In the genomic region with DNA sequence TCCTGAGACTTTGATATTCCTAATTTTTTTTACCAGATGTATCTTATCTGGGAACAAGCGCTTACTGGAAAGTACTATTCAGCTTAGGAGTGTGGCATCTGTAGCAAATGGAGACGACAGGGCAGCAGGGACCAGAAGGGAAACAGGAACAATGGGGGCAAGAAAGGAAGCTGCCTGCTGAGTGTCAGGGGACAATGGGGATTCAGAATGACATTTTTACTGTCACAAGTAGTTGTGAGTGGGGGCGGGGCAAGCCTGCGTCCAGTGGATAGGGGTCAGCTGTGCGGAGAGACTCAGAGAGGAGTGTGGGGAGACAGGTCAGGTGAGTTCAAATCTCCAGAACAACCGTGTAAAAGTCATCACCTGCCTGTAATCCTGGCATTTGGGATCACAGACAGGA, we compare ENCODE assay signal across 9 mouse cellular contexts. TPM values are rescaled to one million over a fixed set of nuclear protein-coding genes. Genes with fewer than 3 reads are reported as not detected.
DNase-seq lines count a peak whose midpoint lies in the region.
"Had no signal": no experiment of that assay in that cellular context is flagged by ENCODE, and none has a peak within 500 bp of the region (broad histone marks: within the 10 kb centered on the region; RNA-seq: fewer than 3 reads in every experiment).

No protein-coding gene starts in this region.

- DNase-seq in cerebellum, postnatal 14 days = peak; percentile 9 to 11
- no peak for DNase-seq in cerebellum, adult 8-10 months
- peak; percentile 9 for DNase-seq in layer of hippocampus, adult 9-10 months (ENCODE audit: low spot score)
- DNase-seq in layer of hippocampus, postnatal 25 days (ENCODE audit: extremely low spot score in 1 of 2, low spot score in 1 of 2) = no peak
- peak; percentile 19 for DNase-seq in R1 (ENCODE audit: low read depth, low spot score)
- peak; percentile 5 to 7 for DNase-seq in layer of hippocampus, postnatal 14 days (ENCODE audit: low spot score in 2 of 2)
- DNase-seq in urinary bladder, adult 2 months (ENCODE audit: low spot score) = no peak
- DNase-seq in B cell, adult 2 months = no peak
- DNase-seq: gastrocnemius, postnatal 25 days had no signal

RNA-seq across cellular contexts. Expression of gene Tbl1xr1, which starts 52.3 kb away (rescaled TPM):
- 100 to 1,000 TPM; 135 to 151 TPM for total RNA-seq in layer of hippocampus, postnatal 25 days (2021)
- 100 to 1,000 TPM; 127 to 138 TPM for total RNA-seq in layer of hippocampus, postnatal 14 days (2021)
- polyA plus RNA-seq in urinary bladder, adult 2 months (2012; rRNA removed) = 24.9 and 34.9 TPM in 2 replicates

Comparison
In these comparisons a context has a peak if more than half of its experiments do, and no peak if none do; other contexts are left out.
1. DNase-seq: peak in cerebellum, postnatal 14 days (2 of 2), layer of hippocampus, adult 9-10 months (single experiment), R1 (single experiment) and layer of hippocampus, postnatal 14 days (2 of 2); none in cerebellum, adult 8-10 months (single experiment), layer of hippocampus, postnatal 25 days (0 of 2), urinary bladder, adult 2 months (single experiment) and B cell, adult 2 months (0 of 2).